Mouse (Mus musculus): ENCODE measurements around the gene Magea5.
"Not testable (repeated sequence)": the region's sequence is repeated elsewhere in the genome, so short reads cannot be mapped to it uniquely, and the experiment has no call there.

- not testable (repeated sequence) for TF ChIP-seq CTCF (IDR thresholded peaks at IDR 0.05; ENCODE audit: extremely low read depth, insufficient read depth, insufficient read length, insufficient replicate concordance); POLR2A (IDR thresholded peaks at IDR 0.05; ENCODE audit: low read depth, low read length)
Measured at GRCm38 (mm10) chrX:155093566-155093965, 30.6 kb upstream of the Magea5 start, which contains the start of gene Magea2.
